Mouse (Mus musculus) bone marrow, adult 2 months (tissue): ENCODE measurements around the gene Aurkb.

ENCODE experiments used
- CTCF ChIP-seq: fragments of 200-500 bp; IDR thresholded peaks from 2 replicates; pipeline ENCODE4 v1.5.1; 2011; ENCODE audit warnings: low read length, control low read depth; ENCODE audit not compliant: control insufficient read depth, insufficient read depth
- POLR2A ChIP-seq: fragments of 200-500 bp; IDR thresholded peaks from 2 replicates; pipeline ENCODE4 v1.6.1; 2011; ENCODE audit warnings: low read depth, mild to moderate bottlenecking, control low read depth, low read length, borderline replicate concordance; ENCODE audit not compliant: control insufficient read depth

- no peak for TF ChIP-seq POLR2A
- no peak for TF ChIP-seq CTCF
These were observed 47.4 kb downstream of the Aurkb start for GRCm38 (mm10) chr11:69092871-69093270.
